Mouse (Mus musculus): ENCODE results near the gene Vezf1. TPM values are rescaled to one million over a fixed set of nuclear protein-coding genes. Genes with fewer than 3 reads are reported as not detected.
A peak's percentile ranks its signal among the peaks of the same experiment; 100 is the strongest.

Gene Vezf1
- total RNA-seq, 4 experiments from 2014 or later: 98.6 to 102 (median 98.9) TPM

GRCm38 (mm10) chr11:88098021-88098729 is 30.1 kb downstream of the Vezf1 start, which contains the start of gene Cuedc1:
TSS of gene Cuedc1 (plus strand) at chr11:88098058.
- DNase-seq (ENCODE audit: low spot score in 2 of 2): no peak

- DNase-seq (ENCODE audit: low spot score in 2 of 2): peak; percentile 60 to 77
Measured at GRCm38 (mm10) chr11:88098787-88099598, 30.9 kb downstream of the Vezf1 start.

- peak; percentile 76 to 80 for DNase-seq (ENCODE audit: low spot score in 2 of 2)
Measured at GRCm38 (mm10) chr11:88099599-88100023, 31.5 kb downstream of the Vezf1 start.

DNA sequence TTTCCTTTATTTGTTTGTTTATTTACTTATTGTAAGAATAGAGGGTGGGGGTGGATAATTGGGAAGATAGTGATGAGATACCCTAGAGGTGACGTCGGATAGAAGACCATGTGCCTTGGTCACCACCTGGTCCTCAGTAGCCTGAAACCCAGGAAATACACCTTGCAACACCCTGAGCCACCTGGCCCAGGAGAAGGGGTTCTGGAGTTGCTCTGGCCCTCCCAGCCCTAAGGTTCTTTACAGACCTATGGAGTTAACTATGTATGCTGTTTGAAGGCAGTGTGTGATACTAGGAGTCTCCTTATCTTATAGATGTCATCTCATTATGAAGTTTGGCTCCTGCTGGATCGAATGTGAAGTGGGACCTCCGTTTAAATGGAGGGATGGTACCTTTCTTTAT is 32.1 kb downstream of the Vezf1 start:
- DNase-seq (ENCODE audit: low spot score in 2 of 2): no peak

DNA sequence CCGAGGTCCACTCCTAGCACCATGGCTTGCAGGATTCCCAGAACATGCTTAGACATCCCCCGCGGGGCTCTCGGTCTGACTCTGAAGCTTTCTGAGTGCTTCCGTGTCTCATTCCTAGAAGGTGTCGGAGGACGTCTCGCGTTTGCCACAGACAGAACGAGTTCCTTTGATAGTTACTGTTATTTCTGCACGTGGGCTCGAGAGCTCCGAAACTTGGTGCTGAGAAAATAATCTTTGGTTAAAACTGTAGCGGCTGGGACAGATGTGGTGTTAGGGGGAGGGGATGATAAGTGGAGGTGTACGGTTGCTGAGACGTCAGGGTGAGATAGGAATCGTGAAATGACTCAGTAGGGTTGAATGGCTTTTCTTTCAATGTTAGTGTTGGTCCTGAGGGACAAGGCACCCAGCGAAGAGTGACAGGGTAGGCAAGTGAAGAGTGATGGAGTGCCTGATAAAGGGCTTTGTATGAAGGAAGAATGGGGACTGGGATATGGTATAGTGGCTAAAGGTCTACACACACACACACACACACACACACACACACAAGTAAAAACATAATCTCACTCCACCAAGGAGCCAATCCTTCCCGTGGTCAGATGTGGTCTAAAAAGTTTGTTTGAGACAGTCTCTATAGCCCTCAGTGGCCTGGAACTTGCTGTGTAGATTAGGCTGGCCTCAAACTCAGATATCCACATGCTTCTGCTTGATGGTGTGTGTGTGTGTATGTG is 35.3 kb downstream of the Vezf1 start:
- no peak for DNase-seq (ENCODE audit: low spot score in 2 of 2)

DNA sequence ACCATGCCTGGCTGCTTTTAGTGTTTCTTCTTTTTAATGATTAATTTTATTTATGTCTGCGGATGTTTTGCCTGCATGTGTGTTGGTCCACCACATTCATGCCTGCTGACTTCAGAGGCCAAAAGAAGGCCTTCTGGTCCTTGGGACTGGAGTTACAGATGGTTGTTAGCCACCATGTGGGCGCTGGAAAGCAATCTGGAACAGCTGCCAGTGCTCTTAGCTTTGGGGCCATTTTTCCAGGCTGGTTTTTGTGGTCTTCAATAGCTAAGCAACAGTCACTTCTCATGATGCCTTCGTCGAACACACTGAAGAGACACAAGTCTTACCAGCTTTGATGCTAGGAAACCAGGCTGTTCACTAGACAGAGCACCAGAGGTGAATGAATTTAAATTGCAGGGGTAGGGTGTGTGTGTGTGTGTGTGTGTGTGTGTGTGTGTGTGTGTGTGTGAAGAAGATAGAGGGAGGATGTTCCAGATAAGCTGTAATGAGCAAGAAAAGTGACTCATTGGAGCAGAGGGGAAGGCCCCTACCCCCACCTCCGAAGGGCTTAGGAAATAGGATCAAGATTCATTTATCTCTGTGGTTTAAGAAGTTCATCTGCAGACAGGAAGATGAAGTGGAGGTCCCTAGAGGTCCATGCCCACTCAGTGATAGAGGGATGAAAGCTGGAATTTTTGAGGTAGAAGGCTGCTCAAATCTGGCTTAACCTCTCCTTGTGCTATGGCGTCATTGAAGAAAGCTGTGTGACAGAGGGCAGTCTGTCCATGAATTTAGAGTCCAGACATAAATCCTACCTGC is 37.6 kb downstream of the Vezf1 start:
- no peak for DNase-seq (ENCODE audit: low spot score in 2 of 2)

DNA sequence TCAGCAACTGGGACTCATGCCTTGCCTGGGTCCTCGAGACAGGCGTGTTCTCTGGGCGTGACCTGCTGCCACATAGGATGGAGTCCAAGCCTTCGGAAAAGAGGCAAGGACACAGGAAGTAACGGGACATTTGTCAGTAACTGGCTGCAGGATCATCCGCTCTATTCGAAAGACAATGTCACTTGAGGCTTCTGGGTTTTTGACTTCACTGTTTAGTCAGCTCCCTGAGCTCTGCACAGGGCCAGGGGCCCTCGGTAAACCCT is 38.1 kb downstream of the Vezf1 start:
- no peak for DNase-seq (ENCODE audit: low spot score in 2 of 2)

- DNase-seq (ENCODE audit: low spot score in 2 of 2): no peak
Measured at GRCm38 (mm10) chr11:88107365-88107764, 39.3 kb downstream of the Vezf1 start.

- DNase-seq (ENCODE audit: low spot score in 2 of 2): no peak
Measured at GRCm38 (mm10) chr11:88110031-88110594, 42.0 kb downstream of the Vezf1 start.

DNA sequence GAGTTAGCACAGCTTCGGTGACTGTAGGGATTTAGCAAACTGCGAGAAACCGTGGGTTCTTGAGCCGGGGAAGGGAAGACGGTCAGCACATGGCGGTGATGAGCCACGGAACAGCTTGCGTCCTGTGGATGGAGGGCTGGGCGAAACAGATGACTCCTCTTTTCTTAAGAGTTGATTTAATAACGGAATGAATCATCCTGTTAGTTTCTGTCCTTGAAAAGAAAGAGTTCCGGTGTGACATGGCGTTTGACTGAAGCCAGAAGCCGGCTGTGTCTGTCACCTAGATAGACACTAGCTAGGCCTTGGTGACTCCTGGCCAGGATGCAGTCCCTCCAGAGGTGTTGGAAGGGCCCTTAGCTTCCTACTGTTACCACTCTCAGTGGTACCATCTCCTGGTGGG is 44.0 kb downstream of the Vezf1 start:
- DNase-seq (ENCODE audit: low spot score in 2 of 2): no peak

GRCm38 (mm10) chr11:88112677-88113333 is 44.7 kb downstream of the Vezf1 start:
- DNase-seq (ENCODE audit: low spot score in 2 of 2): no peak

GRCm38 (mm10) chr11:88113543-88114271 is 45.6 kb downstream of the Vezf1 start:
- peak; percentile 69 to 70 for DNase-seq (ENCODE audit: low spot score in 2 of 2)

DNA sequence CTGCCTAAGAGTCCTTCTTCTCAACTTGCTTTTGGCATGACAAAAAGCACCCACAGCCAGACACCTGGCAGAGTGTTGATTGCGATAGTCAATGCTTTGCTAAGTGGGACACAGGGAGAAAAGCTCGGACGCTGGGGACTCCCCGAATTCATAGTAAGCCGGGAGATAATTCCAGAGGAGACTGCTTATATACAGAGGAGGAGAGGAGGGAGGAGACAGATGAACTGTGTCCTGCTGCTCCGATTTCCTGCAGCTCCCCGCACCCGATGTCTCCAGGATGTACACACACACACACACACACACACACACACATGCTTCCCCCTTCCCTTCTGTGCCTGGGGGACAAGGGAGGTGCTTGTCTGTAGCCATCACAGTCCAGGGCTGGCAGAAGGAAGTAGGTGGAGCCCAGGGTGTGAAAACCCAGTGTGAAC is 46.8 kb downstream of the Vezf1 start:
- DNase-seq (ENCODE audit: low spot score in 2 of 2): peak; percentile 61 to 63

GRCm38 (mm10) chr11:88116568-88116967 is 48.5 kb downstream of the Vezf1 start:
- DNase-seq (ENCODE audit: low spot score in 2 of 2): no peak

DNA sequence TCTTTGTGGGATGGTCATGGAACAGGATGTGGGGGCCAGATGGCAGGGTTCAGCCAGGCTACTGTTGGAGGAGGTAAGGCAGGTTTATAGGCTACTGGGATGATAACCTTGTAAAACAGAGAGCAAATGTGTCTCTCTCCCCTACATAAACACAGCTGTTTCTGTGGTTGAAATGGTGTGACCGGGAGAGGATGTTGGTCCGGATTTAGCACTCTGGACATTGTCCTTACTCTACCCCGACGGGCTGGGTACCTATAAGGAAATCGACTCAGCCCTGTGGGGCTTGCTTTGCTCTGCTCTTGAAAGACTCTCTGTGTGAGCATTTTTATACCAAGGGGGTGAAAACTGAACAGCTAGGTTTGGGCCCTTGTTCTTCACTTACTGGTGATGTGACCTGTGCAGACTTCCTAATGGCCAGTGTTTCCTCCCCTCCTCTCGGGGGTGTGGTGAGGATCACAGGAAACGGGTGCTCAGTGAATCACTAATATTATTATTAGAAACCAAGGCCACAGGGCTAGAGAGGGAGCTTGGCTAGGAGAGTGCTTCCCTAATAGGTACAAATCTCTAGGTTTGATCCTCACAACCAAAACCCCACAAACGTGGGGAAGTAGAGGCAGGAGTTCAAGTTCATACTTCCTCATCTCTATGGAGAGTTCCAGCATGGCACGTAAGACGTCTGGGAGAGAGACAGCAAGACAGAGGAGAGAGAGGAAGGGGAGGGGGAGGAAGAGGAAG is 49.4 kb downstream of the Vezf1 start:
- no peak for DNase-seq (ENCODE audit: low spot score in 2 of 2)

GRCm38 (mm10) chr11:88118091-88118440 is 50.0 kb downstream of the Vezf1 start:
- no peak for DNase-seq (ENCODE audit: low spot score in 2 of 2)

- peak; percentile 84 to 93 for DNase-seq (ENCODE audit: low spot score in 2 of 2)
Measured at GRCm38 (mm10) chr11:88118817-88119642, 51.0 kb downstream of the Vezf1 start.

DNA sequence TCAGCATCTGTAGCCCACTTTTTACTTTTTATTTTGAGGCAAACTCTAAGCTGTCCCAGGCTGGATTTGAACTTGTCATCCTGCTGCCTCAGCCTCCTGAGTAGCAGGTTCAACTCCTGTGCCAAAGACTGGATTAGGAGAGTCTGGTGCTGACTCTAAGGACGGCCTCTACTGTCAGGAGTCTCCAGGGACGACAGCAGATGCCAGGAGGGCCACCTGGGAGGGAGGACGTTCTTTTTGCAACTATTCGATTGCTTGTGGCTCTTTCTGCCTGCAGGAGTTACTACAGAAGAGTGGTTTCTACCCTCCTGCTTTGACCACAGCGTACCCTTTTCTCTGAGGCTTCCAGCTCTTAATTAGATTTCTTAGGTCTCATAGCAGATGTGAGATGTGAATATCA is 54.5 kb downstream of the Vezf1 start:
- DNase-seq (ENCODE audit: low spot score in 2 of 2): no peak
